Mouse (Mus musculus) R1 (cell line): Measurements from ENCODE around the gene Pink1.

Experiments used
- DNase-seq: peaks from one replicate; pipeline ENCODE4 v3.0.0-alpha.2; 2018; ENCODE audit warnings: low read depth, low spot score

Gene Pink1

DNA sequence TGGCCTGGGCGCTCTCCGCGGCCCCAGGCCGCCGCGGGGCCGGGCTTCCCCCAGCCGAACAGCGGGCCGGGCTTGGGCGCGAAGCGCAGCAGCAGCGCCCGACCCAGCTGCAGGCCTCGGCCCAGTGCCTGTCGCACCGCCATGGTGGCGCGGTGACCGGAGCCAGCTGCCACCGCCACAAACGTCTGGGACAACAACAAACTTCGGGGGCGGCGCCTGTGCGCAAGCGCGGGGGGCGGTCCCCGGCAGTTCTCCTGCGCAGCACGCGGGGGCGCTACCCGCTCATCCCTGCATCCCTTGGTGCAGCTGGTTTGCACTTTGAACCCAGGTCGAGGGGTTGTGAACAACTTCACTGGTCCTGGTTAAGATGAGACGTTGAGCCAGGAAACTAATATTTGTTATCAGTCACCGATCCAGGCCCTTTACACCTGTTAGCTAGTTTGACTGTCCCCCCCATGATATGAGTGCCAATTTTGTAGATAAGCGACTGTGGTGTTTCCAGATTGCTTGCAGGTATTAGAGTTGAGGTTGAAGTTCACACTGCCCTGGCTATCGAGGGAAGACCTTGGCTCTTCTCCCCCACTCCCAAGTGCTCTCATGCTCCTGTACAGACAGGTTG, at the start of gene Pink1:
Pink1 (minus strand) TSS at position 231 of the 619 bp plus-strand sequence.
- peak; percentile 88 for DNase-seq

DNA sequence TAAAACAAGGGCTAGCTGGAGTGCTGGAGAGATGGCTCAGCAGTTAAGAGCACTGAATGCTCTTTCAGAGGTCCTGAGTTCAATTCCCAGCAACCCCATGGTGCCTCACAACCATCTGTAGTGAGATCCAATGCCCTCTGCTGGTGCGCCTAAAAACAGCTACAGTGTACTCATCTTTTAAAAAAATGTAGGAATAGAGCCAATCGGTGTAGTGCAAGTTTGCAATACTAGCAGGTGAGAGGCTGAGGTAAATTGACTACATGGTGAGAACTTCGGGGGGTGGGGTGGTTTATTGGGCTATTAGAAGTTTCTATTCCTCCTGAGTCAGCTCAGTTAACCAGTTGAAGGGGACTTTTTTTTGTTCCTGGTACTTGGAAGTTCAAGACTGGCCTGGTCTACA, 49.0 kb upstream of the Pink1 start:
- DNase-seq: no peak

DNA sequence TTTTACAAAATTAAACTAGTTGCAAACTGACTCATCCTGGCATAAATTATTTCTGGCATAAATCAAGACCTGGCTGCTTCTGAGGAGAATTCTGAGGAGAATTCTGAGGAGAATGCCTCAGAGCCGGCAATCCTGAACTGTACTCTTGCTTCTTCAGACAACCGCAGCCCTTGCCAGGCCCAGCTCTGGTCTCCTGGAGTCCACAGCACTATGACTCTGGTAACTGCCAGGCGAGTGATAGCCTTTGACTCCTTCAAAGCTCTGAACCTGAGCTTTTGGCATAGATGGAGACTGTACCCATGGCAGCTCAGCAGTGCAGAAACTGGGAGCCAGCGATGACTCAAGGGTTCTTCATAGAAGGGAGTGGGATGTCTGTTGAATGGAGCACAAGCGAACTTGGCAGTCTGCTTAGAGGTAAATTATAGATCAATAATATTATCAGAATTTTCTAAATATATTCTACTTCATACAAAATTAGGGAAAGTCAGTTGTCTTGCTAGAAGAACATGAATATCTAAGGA, 44.9 kb upstream of the Pink1 start:
- DNase-seq: no peak

DNA sequence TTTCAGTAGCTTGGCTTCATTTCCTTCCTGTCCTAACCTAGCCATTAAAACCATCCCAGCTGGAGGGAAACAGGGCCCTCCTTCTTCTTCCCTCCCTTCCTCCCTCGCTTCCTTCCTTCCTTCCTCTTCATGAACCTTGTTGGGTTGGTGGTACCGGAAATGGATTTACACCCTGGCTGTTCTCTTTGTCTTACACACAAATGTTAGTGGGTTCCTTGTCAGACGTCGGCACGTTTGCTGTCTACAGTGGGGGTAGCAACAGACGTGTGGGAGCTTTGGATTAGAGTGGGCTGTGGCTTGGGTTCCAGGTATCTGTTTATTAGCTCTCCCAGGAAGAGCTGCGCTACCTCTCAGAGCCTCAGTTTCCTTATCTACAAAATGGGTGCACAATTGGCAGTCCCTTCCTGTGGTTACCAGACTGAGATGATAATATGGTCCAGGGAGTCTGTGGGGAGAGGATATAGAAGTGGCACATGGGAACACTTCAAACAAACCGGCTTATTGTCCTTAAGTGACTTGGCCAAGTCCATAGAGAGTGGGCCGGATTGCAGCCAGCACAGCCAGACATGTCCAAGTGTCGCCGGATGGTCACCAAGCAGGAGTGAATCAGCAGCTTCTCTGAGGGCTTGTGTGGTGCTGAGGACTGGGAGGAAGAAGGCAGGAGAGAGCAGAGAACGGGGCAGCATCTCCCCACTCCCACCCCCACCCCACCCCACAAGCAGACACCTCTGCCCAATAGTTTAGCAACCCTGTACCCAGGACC, 42.6 kb upstream of the Pink1 start:
- DNase-seq: no peak

DNA sequence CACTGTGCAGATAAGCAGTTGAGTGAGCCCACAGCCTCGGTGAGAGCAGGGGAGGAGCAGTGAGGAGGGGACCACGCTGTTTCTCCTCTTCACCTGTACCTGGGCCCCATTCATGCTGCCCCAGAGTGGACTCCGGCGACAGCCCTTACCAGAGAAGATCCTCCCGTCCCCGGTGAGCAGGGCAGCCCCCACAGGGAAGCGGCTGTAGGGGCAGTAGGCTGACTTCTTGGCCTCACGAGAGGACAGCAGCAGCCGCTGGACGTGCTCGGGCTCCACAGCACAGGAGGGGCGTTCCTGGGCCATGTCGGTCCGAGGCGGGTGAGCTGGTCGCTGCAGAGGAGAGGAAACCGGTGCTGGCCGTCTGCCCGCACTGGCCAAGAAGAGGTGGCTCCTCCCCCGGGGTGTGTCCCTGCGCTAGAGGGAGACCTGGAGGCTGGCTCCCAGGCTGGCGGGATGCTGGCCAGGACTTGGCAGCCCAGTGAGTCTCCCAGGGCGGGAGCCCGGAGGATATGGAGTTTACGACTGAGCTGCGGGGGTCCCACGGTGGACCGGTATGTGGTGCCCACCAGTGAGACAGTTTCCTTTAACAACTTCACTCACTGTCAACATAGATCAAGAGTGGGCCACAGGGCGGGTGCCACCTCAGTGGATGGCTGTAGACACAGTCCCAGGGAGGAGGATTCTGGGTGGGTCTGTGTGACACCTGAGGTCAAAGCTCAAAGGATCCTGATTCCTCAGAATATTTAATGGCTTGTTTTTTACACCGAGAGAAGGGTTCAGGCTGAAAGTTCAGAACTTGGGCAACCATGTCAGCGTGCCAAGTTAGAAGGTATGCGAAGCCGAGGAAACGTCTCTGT, 41.8 kb upstream of the Pink1 start, which contains the start of gene Cda:
Cda (minus strand) TSS at position 352 of the 857 bp plus-strand sequence.
- DNase-seq: no peak

DNA sequence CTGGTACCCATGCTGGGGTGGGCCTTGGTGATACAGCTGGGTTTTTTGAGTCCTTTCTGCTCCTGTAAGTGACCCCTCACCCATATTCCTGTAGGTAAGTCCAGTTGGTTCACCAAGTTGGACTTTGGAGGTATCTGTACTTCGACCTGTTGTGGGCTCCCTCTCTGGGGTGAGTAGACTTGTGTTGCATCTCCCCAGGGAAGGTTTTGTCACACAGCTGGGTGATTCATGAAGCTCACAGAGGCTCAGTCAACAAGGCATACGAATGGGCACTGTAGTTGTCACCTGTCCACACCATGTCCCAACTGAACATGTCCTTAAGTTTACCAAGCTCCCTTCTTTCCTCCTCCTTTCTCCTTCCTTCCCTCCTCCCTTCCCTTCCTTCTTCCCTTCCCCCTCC, 40.5 kb upstream of the Pink1 start:
- no peak for DNase-seq

DNA sequence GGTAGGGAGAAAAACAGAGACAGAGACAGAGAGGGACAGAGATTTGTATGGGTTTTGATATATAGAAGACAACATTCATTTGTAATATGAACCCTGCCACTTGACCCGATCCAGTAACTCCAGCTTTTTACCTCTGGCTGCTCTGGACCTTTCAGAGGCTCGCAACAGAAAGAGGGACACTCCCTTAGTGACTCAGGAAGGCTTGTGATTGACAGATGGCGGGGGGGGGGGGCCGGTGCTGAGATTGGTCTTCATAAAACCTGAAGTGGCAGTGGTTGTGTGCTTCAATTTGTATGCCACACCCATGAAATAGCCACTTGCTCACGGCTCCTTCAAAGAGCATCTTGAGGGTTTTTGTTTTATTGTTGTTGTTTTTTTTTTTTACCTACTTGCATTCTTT, 37.4 kb upstream of the Pink1 start:
- no peak for DNase-seq

DNA sequence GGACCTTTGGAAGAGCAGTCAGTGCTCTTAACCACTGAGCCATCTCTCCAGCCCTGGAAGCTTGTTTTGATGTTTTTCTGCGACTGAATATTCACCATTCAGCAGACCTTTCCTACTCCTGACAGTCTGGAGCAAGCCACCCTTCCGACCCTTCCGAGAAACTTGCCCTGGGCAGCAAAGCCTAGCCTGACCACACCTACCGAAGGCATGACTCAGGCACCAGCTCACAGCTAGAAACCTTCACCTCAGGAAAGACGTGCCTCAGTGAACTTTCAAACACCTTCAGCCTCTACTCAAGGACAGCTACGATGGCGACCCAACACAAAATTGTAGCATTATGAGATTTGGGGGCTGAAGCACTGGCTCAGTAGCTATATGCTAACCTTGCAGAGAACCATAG, 36.8 kb upstream of the Pink1 start:
- DNase-seq: no peak

DNA sequence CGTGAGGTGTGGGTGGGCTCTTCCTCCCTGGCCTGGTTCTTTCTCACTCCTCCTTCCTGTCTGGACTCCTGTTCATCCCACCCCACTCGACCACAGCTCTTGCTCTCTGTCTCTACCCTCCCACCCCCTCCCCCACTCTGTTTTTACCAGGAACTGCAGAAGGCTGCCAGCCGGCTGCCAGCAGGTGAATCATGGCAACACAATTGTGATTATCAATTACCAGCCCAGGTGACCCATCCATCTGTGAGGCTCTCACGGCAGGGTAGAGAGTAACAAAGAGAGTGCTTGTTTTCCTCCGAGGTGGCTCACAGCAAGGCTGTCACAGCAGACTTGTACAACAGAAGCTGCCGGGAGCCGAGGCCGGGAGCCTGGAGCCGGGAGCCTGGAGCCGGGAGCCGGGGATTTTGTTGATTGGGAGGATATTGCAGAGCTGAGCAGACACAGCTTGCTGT, 35.3 kb upstream of the Pink1 start:
- DNase-seq: no peak

DNA sequence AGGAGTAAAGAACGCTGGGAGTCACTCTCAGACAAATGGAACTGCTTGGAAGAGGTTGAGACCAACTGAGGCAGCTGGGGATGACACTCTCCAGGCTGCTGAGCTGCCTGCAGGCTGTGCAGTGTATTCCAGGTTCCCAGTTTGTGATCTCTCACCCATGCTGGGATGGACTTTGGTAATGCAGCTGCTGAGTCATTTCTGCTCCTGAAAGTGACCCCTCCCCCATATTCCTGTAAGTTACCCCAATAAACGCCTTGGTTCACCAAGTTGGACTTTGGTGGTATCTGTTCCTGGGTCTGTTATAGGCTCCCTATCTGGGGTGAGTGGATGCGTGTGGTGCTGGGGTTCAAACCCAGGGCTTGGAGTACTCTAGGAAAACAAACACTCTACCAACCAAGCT, 32.1 kb upstream of the Pink1 start:
- no peak for DNase-seq

DNA sequence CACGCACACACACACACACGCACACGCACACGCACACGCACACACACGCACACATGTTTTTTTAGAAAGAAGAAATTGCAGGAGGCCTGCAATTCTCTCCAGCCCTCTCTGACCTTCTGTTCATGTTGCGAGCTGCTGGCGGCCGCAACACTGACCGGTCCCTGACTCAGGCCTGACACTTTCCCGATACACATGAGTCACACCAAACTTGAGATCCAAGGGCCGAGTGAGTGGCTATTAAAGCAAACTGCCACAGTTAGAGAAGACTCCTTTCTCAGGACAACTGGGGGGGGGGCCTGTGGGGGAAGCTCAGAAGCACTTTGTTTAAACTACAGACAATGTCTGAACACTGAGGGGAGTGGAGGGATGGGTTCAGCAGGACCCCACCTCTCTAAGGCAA, 30.4 kb upstream of the Pink1 start:
- DNase-seq: no peak

DNA sequence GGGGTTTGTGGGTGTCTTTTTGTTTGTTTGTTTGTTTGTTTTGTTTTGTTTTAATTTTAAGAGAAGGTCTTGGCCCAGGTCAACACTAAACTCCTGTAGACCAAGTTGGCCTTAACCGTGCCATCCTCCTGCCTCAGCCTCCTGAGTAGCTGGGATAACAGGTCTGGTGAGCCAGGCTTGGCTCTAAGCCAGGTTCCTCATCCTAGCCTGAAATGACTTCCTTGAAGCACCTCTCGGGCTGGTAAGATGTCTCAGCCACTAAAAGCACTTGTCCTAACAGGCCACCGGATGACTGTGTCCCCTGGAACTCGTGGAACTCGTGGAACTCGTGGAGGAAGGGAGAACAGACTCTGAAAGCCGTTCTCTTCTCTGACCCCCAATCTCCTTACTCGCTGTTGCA, 30.0 kb upstream of the Pink1 start:
- DNase-seq: no peak

DNA sequence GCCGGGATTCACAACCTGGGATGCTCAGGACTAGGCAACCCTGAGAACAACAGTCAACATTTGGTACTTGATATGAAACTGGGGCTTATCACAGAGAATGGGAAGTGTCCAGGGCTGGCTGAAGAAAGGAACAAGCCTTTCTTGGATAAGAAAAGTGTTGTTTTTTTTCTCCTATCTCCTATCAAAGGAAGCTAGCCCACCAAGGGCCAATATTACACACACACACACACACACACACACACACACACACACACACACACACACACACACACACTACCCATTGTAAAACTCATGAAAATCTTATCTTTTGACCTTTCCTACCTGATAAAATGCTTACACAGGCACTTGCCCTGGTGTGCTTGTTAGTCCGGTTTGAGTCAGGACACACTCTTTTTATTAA, 29.4 kb upstream of the Pink1 start:
- no peak for DNase-seq

DNA sequence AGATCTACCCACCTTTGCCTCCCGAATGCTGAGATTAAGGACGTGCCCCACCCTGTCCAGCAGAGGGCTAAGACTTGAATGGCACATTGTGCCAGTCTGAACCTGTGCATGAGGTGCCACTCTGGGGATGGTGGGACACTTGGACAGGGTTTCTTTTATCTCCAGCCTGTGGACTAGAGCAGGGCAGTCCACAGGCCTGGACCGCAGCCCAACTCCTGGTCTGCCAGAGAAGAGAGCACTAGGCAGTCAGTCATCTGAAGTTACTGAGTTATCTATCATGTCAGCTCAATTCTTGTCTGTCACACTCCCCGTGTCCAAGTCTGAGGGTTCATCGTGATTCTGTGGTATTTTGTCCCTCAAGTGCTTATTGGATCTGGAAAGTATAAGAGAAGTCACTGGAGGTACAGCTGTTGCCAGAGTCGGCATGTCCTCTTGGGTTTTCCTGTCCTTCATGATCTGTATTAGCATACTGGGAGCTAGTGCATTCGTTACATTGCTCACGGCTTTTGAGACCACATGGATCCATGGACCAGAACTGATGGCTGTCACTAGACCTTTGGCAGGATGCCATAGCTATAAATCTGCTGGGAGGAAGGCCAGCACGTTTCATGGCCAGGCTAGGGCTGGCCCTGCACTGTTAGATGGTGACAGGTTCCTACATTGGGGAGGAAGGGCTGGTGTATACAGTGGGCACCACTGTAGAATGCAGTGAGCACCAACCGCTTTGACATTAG, 27.5 kb upstream of the Pink1 start:
- DNase-seq: no peak

DNA sequence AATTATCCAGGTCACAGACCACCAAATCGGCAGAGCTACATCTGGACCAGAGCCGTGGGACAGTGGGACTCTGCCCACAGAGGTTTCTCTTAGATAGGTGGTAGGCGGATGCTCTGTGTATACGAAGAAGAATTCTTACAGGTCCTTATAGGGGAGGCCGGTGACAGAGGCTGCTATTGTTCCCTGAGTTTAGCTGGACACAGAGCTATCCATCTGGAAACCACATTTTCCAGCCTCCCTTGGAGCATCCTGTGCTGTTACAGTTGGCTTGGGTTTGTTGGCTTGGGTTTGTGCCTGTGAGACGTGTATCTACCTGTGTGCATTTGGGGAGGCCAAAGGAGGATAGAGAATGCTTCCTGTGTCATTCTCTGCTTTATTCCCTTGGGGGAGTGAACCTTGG, 26.6 kb upstream of the Pink1 start:
- DNase-seq: no peak

DNA sequence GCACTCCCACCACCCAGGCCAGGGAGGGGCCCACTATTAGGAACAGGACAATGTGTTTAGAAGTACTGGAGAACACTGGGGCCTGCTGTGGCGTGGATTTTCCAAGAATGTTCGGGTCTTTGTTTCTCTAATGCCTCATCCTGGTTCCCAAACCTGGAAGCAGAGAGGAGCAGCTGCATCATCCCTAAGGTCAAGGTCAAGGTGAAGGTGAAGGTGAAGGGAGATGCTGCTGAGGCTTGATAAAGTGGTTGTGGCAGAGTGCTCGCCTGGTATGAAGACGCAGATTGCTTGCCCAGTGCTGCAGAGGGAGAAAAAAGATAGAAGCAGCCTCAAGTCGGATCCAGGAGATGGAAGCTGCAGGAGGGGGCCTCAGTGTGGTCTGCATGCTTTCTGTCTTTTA, 25.7 kb upstream of the Pink1 start:
- peak; percentile 71 for DNase-seq

DNA sequence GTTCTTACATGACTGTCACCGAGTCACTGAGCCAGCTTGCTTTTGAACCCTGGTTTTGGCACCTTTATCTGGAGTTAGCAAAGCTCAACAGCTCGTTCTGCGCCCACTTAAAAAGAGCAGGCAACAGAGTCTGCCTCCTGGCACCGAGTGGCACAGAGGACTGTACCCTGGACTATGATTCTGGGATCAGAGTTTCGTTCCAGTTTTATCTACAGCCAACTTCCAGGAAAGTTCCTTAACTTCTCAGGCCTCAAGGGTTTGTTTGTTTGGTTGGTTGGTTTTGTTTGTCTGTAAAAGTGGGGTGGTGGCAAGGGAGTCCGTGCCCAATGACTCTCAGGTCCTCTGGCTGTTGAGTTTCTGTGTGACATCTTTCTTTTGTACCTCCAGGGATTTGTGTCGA, 22.6 kb upstream of the Pink1 start:
- DNase-seq: no peak

DNA sequence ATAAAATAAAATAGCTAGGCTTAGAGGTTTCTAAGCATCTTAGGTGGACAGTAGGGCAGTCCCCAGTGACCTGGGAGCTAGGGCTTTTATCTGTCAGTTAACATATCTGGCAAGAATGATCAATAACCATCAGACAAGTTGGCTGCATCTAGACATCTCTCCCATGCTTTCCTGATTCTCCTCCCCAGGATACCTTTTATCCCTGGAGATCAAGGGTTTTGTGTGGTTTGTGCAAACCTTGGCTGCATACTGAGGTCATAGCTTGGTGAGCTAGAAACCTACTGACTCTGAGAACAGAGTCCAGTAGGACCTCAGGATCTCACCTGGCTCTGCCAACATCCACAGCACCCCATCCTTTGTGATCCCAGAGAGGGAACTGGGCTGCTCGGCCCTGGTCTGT, 21.2 kb upstream of the Pink1 start:
- no peak for DNase-seq

DNA sequence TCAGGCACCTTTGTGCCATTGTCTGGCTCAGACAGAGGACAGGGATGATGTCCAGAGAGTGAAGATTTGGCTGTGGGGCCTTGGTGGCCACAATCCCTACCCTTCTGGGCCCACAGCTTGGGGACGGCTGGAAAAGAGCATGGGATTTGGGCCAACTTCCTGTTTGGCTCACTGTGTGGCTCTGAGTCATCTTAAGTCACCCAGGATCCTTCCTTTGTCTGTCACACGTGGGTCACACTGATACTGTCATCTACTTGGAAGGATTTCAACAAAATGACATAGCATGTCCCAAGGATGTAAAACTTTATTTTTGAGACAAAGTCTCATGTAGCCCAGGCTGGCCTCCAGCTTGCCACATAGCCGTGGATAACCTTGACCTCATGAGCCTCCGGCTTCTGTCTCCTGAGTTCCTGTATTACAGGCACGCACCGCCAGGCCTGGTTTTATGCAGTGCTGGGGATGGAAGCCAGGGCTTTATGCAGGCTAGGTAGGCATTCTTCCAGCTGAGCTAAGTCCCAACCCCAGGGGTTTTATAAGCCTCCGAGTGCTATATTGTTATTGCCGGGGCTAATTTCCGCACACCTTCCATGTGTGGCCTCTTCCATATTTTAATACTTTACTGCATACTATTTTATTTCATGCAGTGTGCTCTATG, 18.9 kb upstream of the Pink1 start:
- DNase-seq: no peak

DNA sequence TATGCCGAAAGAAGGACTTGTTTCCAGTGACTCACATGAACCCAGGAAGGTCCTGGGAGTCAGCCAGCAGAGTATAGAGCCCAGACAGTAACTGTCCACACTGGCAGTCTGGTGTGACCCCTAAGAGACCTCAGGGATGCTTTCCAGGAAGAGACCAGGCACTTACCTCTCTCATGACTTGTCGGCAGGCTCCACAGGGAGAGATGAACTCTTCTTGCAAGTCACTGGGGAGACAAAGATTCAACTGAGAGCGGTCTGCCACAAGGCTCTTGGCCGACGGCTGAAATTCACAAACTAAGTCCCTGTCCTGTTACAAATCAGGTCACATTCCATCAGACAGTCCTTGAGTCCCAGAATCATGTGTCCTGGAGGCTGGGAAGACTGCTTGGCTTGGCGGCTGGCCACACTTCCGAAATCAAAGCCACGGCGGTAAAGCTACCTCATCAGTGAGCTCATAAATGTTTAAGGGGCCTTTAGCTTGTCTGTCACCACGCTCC, 17.3 kb upstream of the Pink1 start:
- DNase-seq: no peak

DNA sequence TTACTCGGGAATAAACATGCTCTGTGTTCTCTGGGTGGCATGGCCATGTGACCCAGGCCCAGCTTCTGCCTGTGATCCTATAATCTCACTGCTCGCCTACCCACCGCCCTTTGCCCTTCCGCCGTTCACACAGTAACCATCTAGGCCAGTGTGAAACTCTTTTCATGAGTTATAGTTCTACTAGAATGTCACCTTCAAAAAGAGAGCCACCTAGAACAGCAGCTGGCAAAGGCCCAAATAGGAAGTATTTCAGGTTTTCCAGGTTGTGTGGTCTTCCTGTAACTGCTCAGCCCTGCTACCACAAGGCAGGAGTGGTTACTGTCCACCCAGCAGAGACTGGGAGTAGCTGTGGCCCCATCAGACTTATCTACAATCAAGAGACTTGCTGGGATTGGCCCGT, 16.7 kb upstream of the Pink1 start:
- DNase-seq: no peak
